Mouse (Mus musculus) heart, postnatal 4 days (tissue): ENCODE measurements around the gene Rpl27a. TPM values are rescaled to one million over a fixed set of nuclear protein-coding genes. Genes with fewer than 3 reads are reported as not detected.
A peak's percentile ranks its signal among the peaks of the same experiment; 100 is the strongest.

Experiments used
- DNase-seq: peaks from one replicate; pipeline ENCODE4 v3.0.0; 2021
- total RNA-seq, 2 experiments: library from RNA; stranded (reverse); gene quantifications; 2 replicates each; pipeline ENCODE4 v1.2.3; 2021

Gene Rpl27a
- total RNA-seq, result 100 to 1,000 TPM; 152 to 160 TPM

DNA sequence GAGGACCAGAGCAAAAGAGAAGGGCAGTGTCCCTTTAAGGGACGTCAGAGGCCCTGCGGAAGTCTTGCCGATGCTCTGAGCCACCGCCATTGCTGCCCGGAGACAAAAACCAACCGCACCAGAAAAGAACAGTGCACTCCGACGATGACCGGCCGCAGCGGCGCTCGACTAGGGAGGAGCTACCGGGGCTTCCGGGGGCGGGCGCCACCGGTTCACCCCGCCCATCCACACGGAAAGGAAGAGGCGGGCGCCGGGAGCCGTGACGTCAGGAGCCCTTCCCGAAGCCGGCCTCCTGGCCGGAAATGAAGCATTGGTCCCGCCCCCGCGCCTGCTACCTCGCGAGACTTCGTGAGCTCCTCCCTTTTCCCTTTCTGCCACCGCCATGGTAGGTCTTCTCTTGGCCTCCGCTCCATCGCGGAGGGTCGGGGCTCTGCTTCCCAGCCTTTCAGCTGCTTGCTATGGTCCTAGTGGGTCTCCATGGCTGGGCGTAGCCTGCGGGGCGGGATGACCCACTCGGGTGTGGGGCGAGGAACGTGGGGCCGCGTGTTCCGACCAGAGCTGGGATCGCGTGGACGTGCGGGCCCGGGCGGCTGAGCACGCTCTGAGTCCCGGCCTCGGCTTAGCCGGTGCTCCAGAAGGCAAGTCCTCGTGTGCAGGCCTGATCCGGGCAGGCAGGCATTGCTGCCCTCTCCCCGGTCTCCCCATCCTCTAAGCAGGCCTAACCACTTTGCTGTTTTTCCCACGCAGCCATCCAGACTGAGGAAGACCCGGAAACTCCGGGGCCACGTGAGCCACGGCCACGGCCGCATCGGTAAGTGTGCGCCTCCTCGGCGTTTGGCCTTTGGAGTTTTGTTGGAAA, at the start of gene Rpl27a:
Gene Rpl27a, plus strand, starts transcription at position 310 of the 859 bp plus-strand sequence.
- DNase-seq, result peak; percentile 99

DNA sequence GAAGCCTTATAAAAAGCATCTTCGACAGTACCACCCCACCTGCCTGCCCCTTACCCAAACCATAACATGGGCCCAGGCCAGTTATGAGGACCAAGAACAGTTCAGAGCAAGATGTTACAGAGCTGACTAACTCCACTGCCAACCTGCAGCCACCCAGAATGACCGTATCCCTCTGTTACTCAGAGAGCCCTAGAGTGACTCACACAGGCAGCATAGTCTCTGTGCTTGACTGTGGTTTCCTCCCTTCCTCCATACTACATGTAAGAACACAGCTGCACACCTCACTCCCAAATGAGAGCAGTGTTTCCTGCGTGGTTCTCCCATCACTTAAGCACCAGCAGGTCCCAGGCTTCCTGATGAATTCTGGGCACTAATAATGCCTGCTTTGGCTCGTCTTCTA, 48.2 kb upstream of the Rpl27a start:
- DNase-seq, result no peak

DNA sequence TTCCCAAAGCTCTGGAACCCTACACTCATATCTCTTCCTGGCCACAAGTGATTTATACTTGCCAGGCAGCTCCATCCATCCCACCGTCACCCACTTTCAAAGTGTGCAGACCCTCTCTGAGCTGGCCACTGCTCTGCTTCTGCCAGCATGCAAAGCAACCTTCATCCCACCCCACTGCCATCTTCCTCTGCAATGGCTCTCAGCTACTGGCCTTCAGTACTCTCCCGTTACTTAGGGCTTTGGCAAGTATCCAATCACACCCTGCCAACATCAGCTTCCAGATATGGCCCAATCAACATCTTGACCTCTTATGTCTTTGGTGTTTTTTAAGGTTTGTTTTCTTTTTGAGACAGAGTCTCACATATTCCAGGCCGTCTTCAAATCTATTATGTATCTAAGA, 41.0 kb upstream of the Rpl27a start:
- DNase-seq, result no peak

DNA sequence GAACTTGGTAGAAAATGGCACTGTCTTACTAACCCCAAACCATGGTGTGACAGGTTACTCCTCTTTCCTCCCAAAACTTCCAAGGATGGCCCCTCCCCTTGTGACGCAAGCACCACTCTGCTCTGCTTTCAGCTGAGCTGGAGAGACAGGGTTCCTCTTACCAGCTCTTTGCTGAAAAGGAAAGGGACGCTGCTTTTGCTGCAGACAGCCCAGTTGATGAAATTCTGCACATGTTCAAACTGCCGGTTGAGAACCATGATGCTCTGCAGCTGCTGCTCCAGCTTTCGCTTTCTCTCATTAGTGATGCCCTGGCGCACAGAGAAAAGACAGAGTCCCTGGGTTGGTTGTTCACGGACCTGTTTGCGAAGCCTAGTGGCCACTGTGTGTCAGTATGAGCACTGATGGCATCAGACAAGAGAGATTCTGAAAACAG, 38.2 kb upstream of the Rpl27a start:
- peak; percentile 34 for DNase-seq

DNA sequence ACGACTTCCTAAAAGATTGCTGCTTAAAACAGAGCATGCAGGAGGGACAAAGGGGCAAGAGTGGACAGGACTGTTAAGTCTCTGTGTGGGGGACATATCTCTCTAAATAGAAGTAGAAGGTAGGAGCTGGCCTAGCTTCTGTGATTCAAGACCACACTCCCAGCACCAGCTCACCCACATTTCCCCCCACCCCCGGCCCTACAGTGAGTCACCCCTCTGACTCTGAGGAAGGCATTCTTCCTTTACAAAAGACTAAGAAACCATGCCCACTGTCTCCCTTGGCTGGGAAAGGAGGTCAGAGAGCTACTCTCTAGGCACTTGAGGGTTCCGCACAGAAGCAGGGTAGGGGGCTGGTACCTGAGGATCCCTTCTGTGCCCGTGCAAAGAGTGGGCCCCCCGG, 34.7 kb upstream of the Rpl27a start:
- no peak for DNase-seq

DNA sequence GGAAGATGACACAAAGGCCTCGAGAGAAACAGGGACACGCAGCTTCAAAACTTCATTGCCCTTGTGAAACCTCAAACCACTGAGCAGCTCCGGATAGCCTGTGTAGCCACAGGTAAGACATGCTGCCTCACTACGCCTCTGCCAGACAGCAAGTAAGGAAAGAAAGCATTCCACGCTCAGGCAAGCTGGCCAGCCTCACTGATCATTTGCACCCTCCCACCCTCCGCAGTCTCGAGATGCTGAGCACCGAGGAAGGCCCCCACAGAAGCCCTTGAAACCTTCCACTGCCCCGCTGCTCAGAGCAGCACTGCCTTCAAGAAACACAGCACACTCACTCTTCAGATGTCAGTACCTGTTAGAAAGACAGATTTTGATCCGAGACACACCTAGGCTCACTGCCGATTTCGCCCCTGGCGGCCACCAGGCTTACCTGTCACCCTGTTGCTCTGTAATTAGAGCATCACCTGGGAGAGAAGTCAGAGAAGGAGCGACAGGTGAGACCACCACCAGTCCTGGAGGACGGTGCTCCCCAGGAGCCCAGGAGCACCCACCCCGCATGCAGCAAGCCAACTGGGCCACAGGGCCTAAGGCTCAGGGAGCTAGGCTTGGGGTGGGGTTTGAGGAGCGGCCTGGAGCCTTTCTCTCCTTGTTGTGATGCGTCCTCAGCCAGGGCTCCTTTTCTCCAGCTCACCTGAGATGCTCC, 26.2 kb upstream of the Rpl27a start:
- no peak for DNase-seq

DNA sequence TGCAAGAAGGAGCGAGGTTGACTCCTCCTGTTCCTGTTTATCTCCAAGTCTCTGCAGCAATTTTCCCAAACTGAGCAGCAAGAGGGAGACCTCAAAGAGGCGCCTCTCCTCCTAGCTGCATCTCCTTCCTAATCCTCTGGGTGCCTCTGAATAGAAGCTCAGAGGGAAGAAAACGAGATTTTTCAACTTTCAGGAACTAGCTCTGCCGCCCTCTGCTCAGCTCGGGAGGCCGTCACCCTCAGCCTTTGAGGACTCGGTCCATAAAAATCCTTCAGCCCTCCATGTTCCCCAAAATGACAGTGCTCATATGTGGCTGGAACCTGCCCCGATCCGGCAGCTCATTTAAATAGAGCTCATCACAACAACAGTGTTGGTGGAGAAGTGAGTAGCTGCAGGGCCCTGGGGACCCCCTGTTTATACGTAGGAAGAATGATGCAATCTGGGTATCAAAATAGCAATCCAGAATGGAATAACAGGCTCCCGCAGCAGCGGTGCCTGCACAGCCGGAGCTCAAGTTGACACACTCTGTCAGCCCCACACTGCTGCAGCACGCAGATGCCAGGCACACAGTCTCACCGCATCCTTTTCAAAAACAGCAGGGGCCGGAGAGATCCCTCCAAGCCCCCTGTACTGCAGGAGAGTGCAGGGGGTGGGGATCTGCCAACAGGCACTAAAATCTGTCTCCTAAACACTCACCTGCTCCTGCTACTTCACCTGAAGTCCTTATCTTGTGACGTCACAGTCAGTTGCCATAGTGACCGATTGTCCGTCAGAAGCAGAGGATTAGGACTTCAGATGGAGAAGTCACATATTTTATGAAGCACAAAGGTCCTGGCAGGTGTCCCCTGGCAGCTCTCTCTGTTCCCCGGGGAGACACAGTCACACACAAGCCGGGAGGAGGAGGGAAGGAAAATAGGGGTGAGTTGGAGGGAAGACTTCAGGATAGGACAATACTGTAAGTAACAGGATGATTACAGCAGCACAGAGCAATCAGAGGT, 25.3 kb upstream of the Rpl27a start:
- DNase-seq, result no peak

DNA sequence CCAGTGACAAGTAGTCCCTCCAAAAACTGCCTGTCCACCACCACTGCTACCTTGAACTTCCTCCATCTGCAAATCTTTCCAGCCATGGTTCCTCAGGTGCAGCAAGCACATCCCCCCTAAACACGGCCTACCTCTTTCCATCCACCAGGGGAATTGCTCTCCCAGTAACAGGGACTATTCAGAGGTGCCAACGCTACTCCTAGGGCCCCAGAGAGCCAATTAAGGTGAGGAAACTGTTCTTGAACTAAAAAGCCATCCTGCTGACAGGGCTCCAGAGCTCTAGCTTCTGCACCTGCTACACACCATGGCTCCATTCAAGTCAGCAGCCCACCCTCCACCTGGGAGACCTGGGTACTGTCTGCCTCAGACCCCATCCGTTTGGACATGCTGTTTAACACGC, 21.4 kb upstream of the Rpl27a start:
- DNase-seq, result no peak

DNA sequence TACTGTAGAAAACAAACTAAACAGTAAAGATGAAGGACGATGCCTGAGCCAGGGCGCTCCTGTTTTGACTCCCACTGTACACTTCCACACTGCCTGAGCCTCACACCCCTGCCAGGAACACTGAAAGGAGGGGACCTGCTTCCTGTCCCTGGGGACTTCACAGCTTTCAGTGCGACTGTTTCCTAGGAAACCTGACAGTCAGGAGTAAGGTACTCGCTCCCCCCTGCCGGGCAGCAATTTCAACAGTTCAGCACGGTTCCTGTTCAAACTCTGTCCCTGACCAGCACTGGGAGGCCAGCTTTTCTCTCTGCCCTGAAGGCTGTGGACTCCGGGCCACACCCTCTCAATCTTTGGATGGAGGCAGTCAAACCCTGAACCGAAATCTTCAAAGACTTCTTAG, 11.8 kb upstream of the Rpl27a start:
- no peak for DNase-seq

DNA sequence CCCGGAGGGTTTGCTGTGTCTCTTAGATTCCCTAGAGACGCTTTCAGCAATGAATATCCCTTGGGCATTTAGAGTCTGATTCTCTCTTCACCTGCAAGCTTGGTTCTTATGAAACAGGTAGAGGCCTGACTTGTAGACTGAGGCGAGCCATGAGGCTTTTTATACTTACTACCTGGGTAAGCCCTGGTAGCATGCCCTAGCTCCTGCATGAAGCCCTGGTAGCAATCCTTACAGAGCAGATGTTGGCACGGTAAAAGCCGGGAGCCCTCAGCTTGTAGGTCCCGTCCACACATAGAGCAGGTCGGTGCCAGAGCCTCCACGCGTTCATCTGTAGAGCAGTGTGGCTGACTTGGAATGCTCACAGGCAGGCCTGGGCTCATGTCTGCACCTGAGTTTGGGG, 11.4 kb upstream of the Rpl27a start:
- DNase-seq, result no peak

DNA sequence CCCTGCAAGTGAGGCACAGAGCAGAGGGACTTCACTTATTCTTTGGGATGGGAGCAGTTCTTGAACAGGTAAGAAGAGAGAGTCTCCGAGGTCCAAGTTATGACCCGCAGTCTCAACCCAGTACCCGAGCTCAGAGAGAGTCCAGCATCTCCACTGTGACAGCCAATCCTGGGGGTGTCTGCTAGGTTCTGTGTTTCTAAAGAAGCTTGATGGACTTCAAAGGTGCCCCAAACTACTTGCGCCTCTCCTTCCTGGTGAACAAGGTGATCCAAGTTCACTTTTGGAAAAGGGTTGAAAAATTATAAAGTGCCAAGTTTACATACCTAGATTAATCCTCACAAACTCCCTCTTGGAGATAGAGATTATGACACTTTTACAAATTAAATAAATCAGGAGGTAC, 10.9 kb upstream of the Rpl27a start, which contains the start of gene Trim66:
Gene Trim66, minus strand, starts transcription at position 101 of the 400 bp plus-strand sequence.
- DNase-seq, result no peak

DNA sequence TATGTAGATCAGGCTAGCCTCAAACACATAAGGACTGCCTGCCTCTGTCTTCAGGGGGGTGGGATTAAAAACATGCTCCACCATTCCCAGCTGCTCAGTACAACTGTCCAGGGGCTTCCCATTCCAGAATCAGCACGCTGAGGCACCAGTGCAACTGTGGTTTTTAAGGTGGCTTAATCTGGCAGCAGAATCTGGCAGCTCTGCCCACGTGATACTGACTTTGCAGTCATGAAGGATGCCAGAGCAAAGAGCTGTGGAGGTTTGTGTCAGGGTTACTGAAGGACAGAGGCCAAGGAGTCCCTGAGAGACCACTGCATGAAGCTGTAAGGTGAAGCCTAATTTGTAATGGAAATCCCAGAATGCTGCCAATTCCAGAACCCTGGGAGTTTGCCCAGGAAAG, 8.1 kb upstream of the Rpl27a start:
- DNase-seq, result no peak

DNA sequence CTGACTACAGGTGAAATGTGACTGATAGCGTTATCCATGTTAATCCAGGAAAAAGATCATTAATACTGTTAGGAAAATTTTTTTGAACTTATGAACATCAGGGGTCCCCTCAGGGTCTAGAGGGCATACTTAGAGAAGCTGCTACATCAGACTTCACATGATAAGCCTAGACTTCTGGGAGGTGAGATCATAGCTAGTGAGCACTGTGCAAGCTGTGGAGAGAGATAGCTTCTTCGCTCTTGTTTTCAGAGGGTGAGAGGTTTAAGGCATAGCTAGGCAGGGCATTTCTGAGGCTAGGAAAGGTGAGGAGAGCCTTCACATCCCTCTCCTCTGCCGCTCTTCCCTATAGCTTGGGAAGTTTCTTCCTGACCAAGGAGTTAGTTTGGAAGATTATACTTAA, 7.1 kb upstream of the Rpl27a start:
- DNase-seq, result no peak

DNA sequence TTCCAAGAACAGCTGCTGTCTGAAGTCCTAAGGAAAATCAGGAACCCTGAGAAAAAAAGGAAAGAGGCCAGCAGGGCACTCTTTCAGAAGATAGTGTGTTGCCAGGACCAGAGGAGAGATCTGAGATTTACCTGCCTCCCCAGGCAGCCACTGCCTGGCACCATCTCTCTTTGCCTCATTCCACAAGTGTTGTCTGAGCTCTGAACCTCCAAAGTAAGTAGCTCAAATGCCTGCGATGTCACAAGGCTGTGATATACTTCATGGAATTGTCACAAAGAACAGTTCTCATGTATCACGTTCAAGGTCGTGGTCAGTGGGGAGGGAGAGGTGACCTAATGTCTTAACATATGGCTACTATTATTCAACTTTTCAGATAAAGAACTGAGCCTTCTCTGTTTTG, 2.4 kb upstream of the Rpl27a start:
- no peak for DNase-seq

DNA sequence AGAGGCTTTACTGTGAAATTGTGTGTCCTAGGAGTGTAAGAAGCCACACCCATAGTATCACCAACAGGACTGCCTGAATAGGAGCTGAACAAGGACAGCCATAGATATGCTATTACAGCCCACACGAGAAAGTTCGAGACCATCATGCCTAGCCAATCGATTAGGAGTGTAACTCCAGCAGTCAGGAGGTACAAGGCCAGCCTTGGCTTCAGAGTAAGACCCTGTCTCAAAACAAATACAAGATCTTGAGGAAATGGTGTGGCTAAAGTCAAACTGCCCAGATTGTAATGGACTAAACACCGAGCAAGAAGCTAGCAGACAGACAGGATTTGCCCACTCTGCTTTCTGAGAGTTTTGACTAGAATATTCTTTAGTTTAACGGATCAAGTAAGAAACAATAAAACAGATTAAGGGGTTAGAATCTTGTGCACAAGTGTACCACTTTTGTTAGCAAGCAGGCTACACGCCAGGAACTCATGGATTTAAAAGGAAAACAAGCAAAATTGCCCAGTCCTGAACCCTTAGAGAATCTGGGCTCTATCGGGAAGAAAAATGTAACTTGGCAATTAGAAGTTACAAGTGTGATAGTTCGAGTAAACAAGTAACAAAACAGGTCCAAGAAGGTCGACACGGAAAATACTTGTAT, 788 bp upstream of the Rpl27a start:
- DNase-seq, result no peak

DNA sequence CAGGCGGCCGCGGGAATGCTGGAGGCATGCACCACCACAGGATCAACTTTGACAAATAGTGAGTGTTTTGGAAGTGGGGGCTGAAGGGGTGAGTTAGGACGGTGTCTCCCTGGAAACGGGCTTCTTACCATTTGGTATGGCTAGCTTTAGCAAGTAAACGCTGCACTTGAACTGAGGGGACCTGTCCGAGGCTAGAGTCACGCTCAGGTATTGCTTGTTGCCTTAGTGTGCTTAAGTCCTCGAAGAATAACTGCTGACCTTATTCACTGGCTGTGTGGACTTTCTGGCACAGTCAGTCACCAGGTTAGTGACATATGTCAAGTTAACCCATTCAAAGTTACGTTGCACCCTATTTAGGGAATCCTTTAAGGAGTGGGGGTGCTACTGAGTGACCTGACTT, 989 bp downstream of the Rpl27a start:
- DNase-seq, result no peak

DNA sequence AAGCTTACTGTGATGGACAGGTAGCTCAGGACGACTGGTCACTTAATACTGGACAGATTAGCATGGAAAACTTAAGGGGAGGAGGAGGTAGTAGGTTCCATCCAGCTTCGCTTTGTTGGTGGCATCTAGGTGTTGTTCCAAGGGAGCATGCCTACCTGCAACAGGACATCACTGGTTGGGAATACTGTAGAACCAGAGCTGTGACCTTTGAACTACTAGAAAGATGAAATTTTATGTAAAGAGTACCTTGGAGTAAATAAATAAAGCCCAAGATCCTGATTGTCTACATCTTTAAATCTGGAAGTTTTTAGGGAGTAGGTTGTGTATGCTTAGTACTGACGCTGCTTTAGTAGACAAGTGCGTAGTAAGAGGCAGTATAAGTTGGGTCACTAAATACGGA, 3.1 kb downstream of the Rpl27a start:
- no peak for DNase-seq

DNA sequence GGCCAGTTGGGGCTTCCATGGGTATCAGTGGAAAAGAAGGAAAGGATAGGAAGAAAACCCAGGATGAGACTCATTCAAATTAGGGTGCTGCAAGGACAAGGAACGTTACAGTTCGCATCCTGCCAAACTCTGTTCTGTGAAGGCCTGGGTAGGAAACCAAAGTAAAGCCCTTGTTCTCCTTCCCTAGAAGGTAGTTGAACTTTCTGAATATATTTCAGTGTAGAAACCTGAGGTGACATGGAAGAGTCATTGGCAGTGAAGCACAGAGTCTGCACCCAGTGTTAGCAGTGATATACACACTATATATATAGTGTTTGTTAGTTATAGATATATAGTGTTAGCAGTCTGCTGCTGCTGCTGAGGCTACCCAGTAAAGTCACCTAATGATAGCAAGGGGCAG, 4.4 kb downstream of the Rpl27a start:
- no peak for DNase-seq

DNA sequence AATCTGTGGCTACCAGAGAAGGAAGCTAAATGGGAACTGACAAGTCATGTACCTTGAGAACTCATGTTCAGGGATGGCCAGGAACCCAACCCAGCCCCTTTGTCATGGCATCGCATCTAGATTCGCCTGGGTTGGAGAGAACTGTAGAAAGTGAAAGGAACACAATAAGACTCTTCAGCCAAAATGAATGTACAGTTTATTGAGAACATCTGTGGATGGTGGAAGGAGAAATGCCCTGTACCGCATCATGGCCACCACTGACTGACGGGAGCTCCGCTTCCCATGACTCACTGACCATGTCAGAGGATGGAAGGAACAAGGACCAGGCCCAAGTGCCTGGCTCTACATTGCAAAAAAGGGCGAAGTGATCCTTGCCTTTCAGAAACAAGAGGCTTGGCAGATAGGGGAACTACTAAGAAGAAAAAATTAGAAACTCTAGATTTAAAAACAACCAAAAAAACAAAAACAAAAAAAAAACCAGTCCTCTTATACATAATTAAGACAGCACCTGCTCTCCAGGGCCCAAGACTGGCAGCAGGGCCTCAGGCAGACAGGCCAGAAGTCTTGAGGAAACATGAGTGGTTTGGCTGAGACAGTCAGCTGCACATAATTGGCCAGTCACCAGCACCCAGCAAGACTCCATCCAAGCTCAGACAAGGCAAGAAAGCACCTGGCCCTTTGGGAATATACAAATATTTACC, 4.9 kb downstream of the Rpl27a start:
- no peak for DNase-seq

DNA sequence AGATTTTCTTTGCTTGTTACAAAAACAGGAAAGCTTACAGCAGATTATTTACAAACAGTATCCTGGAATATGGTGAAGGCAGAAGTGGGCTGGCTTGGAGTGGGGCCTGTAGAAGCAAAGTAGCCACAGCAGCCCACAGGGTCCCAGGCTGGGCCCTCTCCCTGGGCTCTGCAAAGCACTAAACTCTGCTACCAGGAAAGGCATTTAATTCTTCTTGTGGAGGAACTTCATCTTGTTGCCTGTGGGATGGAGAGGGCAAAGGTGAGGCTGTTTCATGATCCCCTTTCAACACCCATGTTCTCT, 5.4 kb downstream of the Rpl27a start:
- DNase-seq, result no peak

DNA sequence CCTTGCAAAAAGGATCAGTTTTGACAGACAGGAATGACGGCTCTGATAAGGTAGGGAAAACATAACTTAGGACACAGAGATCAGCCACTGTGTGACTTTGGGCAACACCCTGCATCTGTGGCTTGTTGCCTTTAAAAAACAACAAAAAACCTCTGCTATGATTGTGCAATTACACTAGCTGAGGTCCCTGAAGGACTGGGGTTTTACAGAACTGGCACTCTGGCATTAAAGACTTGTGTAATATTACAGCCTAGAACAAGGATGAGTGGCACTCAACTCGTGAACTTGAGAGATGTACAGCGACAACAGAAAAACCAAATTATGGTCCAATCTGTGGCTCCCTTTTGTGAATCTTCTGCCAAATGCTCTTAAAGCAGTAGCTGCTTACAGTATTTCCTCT, 5.8 kb downstream of the Rpl27a start:
- DNase-seq, result no peak
